Mouse (Mus musculus): ENCODE results near the gene Frmd4a. TPM values are rescaled to one million over a fixed set of nuclear protein-coding genes. Genes with fewer than 3 reads are reported as not detected.
"Not testable (repeated sequence)": the region's sequence is repeated elsewhere in the genome, so short reads cannot be mapped to it uniquely, and the experiment has no call there.

Gene Frmd4a
- polyA plus RNA-seq, 1 experiment from 2014 or later, result 35.9 TPM

DNA sequence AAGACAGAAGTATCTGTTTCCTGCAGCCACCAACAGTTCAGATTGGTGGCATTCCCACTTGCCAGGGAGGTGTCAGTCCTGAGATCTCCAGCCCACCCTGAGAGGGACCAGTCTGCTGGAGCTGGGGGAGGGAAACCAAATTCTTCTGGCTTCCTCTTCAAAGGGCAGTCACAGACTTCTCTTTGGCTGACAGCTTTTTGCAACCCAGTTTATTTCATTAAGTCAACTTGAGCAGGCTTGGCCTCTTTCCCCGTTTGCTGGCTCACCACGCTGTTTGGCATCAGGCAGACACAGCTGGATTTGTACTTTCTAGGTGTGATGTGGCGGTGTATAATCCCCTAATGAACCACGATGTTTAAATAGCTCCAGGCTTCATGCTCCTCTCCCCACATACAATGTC, 316.7 kb downstream of the Frmd4a start:
- Histone ChIP-seq H3K4me2 (no peak overlapping the region), H3K4me3 (replicated peaks) (no peak overlapping the region), H3K9me3 (replicated peaks) (no peaks in the 10 kb centered on the region), H3K36me3 (no peaks in the 10 kb centered on the region), H3K27me3 (no peaks in the 10 kb centered on the region), H3K27ac (no peak overlapping the region), H3K4me1 (peaks cover 15% of the 10 kb centered on the region), H3K9ac (no peak overlapping the region)
- WGBS, result 37% methylated on average over 4 of the region's 4 CpGs
- no peak for ATAC-seq (replicated peaks; ENCODE audit: low FRiP score)

- ATAC-seq (replicated peaks; ENCODE audit: low FRiP score), result no peak
- H3K27me3 ChIP-seq, result no peaks in the 10 kb centered on the region
- H3K27ac ChIP-seq, result no peak overlapping the region
- no peak overlapping the region for H3K4me2 ChIP-seq
- H3K9ac ChIP-seq, result no peak overlapping the region
- 82% methylated on average over 5 of the region's 5 CpGs for WGBS
- H3K36me3 ChIP-seq, result no peaks in the 10 kb centered on the region
- no peak overlapping the region for H3K4me3 ChIP-seq (replicated peaks)
- H3K4me1 ChIP-seq, result peaks cover 19% of the 10 kb centered on the region
- H3K9me3 ChIP-seq (replicated peaks), result no peaks in the 10 kb centered on the region
Measured at GRCm38 (mm10) chr2:4334936-4335335, 317.4 kb downstream of the Frmd4a start.

DNA sequence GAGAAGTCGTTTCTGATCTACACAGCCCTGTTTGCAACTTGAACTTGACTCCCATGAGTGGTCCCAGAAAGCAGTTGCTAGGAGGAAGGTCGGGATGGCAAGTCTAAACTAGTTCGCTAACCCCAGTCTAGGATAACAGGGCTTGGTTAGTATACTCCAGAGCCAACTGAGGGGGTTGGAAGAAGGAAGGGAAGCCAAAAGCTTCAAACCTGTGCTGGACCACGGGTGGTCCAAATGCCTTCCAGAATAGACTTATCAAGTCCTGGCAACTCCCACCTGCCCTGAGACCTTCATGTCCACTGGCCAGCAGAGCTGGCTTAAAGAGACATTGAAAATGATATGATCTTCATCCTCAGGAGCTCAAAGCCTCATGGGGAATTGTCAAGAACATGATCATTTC, 318.4 kb downstream of the Frmd4a start:
- Histone ChIP-seq H3K27ac (no peak overlapping the region), H3K27me3 (no peaks in the 10 kb centered on the region), H3K4me1 (peaks cover 19% of the 10 kb centered on the region), H3K4me2 (no peak overlapping the region), H3K36me3 (no peaks in the 10 kb centered on the region), H3K4me3 (replicated peaks) (no peak overlapping the region), H3K9ac (no peak overlapping the region), H3K9me3 (replicated peaks) (no peaks in the 10 kb centered on the region)
- no peak for ATAC-seq (replicated peaks; ENCODE audit: low FRiP score)
- WGBS, result 56% methylated on average over 4 of the region's 4 CpGs

GRCm38 (mm10) chr2:4338290-4338689, 320.8 kb downstream of the Frmd4a start:
- peaks cover 14% of the 10 kb centered on the region for H3K4me1 ChIP-seq
- ATAC-seq (replicated peaks; ENCODE audit: low FRiP score); H3K4me3 ChIP-seq (replicated peaks); H3K27ac ChIP-seq; H3K36me3 ChIP-seq; H3K27me3 ChIP-seq; H3K9ac ChIP-seq; H3K4me2 ChIP-seq; H3K9me3 ChIP-seq (replicated peaks): not testable (repeated sequence)
- 71% methylated on average over 8 of the region's 8 CpGs for WGBS

GRCm38 (mm10) chr2:4339128-4339527, 321.6 kb downstream of the Frmd4a start:
- no peaks in the 10 kb centered on the region for H3K9me3 ChIP-seq (replicated peaks)
- H3K4me3 ChIP-seq (replicated peaks), result no peak overlapping the region
- ATAC-seq (replicated peaks; ENCODE audit: low FRiP score), result no peak
- H3K4me1 ChIP-seq, result peaks cover 13% of the 10 kb centered on the region
- no peak overlapping the region for H3K27ac ChIP-seq
- no peak overlapping the region for H3K4me2 ChIP-seq
- no peaks in the 10 kb centered on the region for H3K36me3 ChIP-seq
- H3K9ac ChIP-seq, result no peak overlapping the region
- 67% methylated on average over 4 of the region's 4 CpGs for WGBS
- no peaks in the 10 kb centered on the region for H3K27me3 ChIP-seq

- Histone ChIP-seq H3K4me2 (no peak overlapping the region), H3K9ac (no peak overlapping the region), H3K36me3 (no peaks in the 10 kb centered on the region), H3K27me3 (no peaks in the 10 kb centered on the region), H3K27ac (no peak overlapping the region), H3K9me3 (replicated peaks) (no peaks in the 10 kb centered on the region), H3K4me3 (replicated peaks) (no peak overlapping the region), H3K4me1 (peaks cover 9% of the 10 kb centered on the region; the same call in 1 of the 2 replicates)
- 69% methylated on average over 3 of the region's 3 CpGs for whole genome bisulfite sequencing
- ATAC-seq (replicated peaks; ENCODE audit: low FRiP score), result no peak
Measured at GRCm38 (mm10) chr2:4339530-4340218, 322.2 kb downstream of the Frmd4a start.

- no peak overlapping the region for H3K27ac ChIP-seq
- peaks cover 9% of the 10 kb centered on the region for H3K4me1 ChIP-seq
- H3K27me3 ChIP-seq, result no peaks in the 10 kb centered on the region
- H3K4me2 ChIP-seq, result no peak overlapping the region
- no peaks in the 10 kb centered on the region for H3K9me3 ChIP-seq (replicated peaks)
- H3K4me3 ChIP-seq (replicated peaks), result no peak overlapping the region
- 74% methylated on average over 10 of the region's 10 CpGs for WGBS
- H3K9ac ChIP-seq, result no peak overlapping the region
- ATAC-seq (replicated peaks; ENCODE audit: low FRiP score), result no peak
- no peaks in the 10 kb centered on the region for H3K36me3 ChIP-seq
Measured at GRCm38 (mm10) chr2:4340378-4340777, 322.9 kb downstream of the Frmd4a start.

- ATAC-seq (replicated peaks; ENCODE audit: low FRiP score), result no peak
- Histone ChIP-seq H3K27ac (no peak overlapping the region), H3K36me3 (no peaks in the 10 kb centered on the region), H3K4me3 (replicated peaks) (no peak overlapping the region), H3K27me3 (no peaks in the 10 kb centered on the region), H3K9ac (no peak overlapping the region), H3K4me2 (no peak overlapping the region), H3K9me3 (replicated peaks) (no peaks in the 10 kb centered on the region), H3K4me1 (peaks cover 8% of the 10 kb centered on the region)
- whole genome bisulfite sequencing, result 61% methylated on average over 1 of the region's 1 CpGs
Measured at GRCm38 (mm10) chr2:4341141-4341540, 323.6 kb downstream of the Frmd4a start.

DNA sequence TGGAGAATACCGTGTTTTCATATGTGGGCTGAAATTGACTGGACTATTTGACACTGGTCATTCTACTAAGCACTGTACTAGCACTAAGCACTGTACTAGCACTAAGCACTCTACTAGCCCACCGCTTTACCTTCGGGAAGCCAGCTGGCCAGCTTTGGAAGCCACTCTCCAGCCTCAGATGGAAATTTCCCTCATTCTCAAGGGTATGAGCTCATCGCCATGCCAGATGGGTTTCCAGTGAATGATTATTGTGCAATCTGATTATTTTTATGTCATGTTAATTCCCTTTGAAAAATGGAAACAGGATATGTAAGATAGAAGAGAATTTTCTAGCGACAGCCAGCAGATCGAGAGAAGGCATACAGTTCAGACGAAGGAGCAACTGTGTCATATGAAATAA, 324.5 kb downstream of the Frmd4a start:
- Histone ChIP-seq H3K4me3 (replicated peaks) (no peak overlapping the region), H3K4me2 (no peak overlapping the region), H3K9ac (no peak overlapping the region), H3K36me3 (no peaks in the 10 kb centered on the region), H3K27ac (no peak overlapping the region), H3K27me3 (no peaks in the 10 kb centered on the region), H3K9me3 (replicated peaks) (no peaks in the 10 kb centered on the region), H3K4me1 (peaks cover 15% of the 10 kb centered on the region)
- WGBS, result 86% methylated on average over 7 of the region's 7 CpGs
- no peak for ATAC-seq (replicated peaks; ENCODE audit: low FRiP score)

- ATAC-seq (replicated peaks; ENCODE audit: low FRiP score), result no peak
- Histone ChIP-seq H3K27me3 (no peaks in the 10 kb centered on the region), H3K36me3 (no peaks in the 10 kb centered on the region), H3K4me2 (no peak overlapping the region), H3K27ac (no peak overlapping the region), H3K9me3 (replicated peaks) (no peaks in the 10 kb centered on the region), H3K9ac (no peak overlapping the region), H3K4me1 (peaks cover 19% of the 10 kb centered on the region), H3K4me3 (replicated peaks) (no peak overlapping the region)
- 90% methylated on average over 5 of the region's 5 CpGs for WGBS
Measured at GRCm38 (mm10) chr2:4344411-4344810, 326.9 kb downstream of the Frmd4a start.

GRCm38 (mm10) chr2:4346232-4346631, 328.7 kb downstream of the Frmd4a start:
- H3K4me2 ChIP-seq, result peak overlapping the region; percentile 13; the same call in 1 of the 2 replicates
- WGBS, result 47% methylated on average over 6 of the region's 6 CpGs

DNA sequence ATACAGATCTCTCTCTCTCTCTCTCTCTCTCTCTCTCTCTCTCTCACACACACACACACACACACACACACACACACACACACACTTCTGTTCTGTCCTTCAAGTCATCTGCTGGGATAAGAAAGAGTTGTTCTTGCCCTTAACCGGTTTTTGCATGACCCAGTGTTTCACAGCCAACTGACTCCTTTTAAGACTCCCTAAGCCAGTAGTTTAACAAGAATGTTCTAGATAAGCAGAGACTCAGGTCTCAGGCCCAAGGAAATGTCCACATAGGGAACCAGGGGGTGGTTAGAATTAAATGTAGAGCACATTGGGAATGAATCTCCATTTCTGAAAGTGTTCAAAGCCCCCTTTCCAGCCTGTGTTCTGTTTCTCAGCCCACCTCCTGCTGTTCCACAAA, 329.4 kb downstream of the Frmd4a start:
- Histone ChIP-seq H3K36me3 (no peaks in the 10 kb centered on the region), H3K9ac (no peak overlapping the region), H3K27me3 (no peaks in the 10 kb centered on the region), H3K9me3 (replicated peaks) (no peaks in the 10 kb centered on the region), H3K4me2 (no peak overlapping the region), H3K4me1 (peaks cover 18% of the 10 kb centered on the region), H3K4me3 (replicated peaks) (no peak overlapping the region), H3K27ac (peak overlapping the region; percentile 52; the same call in 1 of the 2 replicates)
- 46% methylated on average over 1 of the region's 1 CpGs for WGBS
- no peak for ATAC-seq (replicated peaks; ENCODE audit: low FRiP score)

More at GRCm38 (mm10) chr2:4346232-4346631, 328.7 kb downstream of the Frmd4a start:
- H3K9me3 ChIP-seq (replicated peaks), result no peaks in the 10 kb centered on the region
- no peaks in the 10 kb centered on the region for H3K36me3 ChIP-seq
- H3K27ac ChIP-seq, result peak overlapping the region; percentile 52
- ATAC-seq (replicated peaks; ENCODE audit: low FRiP score), result 0 out of 2 replicates have a peak, but pooled peaks have one; percentile 36
- H3K4me3 ChIP-seq (replicated peaks), result no peak overlapping the region
- no peaks in the 10 kb centered on the region for H3K27me3 ChIP-seq
- H3K9ac ChIP-seq, result no peak overlapping the region
- H3K4me1 ChIP-seq, result peaks cover 17% of the 10 kb centered on the region

- peaks cover 24% of the 10 kb centered on the region for H3K4me1 ChIP-seq
- no peaks in the 10 kb centered on the region for H3K36me3 ChIP-seq
- no peak overlapping the region for H3K9ac ChIP-seq
- no peaks in the 10 kb centered on the region for H3K27me3 ChIP-seq
- H3K27ac ChIP-seq, result no peak overlapping the region
- H3K4me2 ChIP-seq, result no peak overlapping the region
- no peaks in the 10 kb centered on the region for H3K9me3 ChIP-seq (replicated peaks)
- no peak for ATAC-seq (replicated peaks; ENCODE audit: low FRiP score)
- H3K4me3 ChIP-seq (replicated peaks), result no peak overlapping the region
- WGBS, result 47% methylated on average over 3 of the region's 3 CpGs
Measured at GRCm38 (mm10) chr2:4347782-4348181, 330.3 kb downstream of the Frmd4a start.
